Mouse (Mus musculus): ENCODE measurements around the gene Olfr832. TPM values are rescaled to one million over a fixed set of nuclear protein-coding genes. Genes with fewer than 3 reads are reported as not detected.
"Not testable (repeated sequence)": the region's sequence is repeated elsewhere in the genome, so short reads cannot be mapped to it uniquely, and the experiment has no call there.

The Olfr832 gene
- polyA plus RNA-seq (2012; ENCODE audit: insufficient read depth, insufficient read length, low replicate concordance, missing spikeins) = not detected in 2 replicates

- 86% methylated on average over 2 of the region's 2 CpGs for WGBS
- not testable (repeated sequence) for H3K4me1 ChIP-seq (ENCODE audit: control insufficient read depth, insufficient read depth, low read length); H3K27ac ChIP-seq (ENCODE audit: insufficient read depth, low read depth, low read length); H3K4me3 ChIP-seq (ENCODE audit: insufficient read depth, low read depth, low read length)
Measured at GRCm38 (mm10) chr9:18936822-18937221, at the start of gene Olfr832. Gene Olfr832 (plus strand): TSS chr9:18937122.

GRCm38 (mm10) chr9:18907699-18908098, 29.2 kb upstream of the Olfr832 start:
- H3K4me3 ChIP-seq (ENCODE audit: insufficient read depth, low read depth, low read length); H3K27ac ChIP-seq (ENCODE audit: insufficient read depth, low read depth, low read length); H3K4me1 ChIP-seq (ENCODE audit: control insufficient read depth, insufficient read depth, low read length): not testable (repeated sequence)
- 63% methylated on average over 2 of the region's 2 CpGs for WGBS

GRCm38 (mm10) chr9:18927921-18928320, 9.0 kb upstream of the Olfr832 start:
- H3K27ac ChIP-seq (ENCODE audit: insufficient read depth, low read depth, low read length); H3K4me1 ChIP-seq (ENCODE audit: control insufficient read depth, insufficient read depth, low read length); H3K4me3 ChIP-seq (ENCODE audit: insufficient read depth, low read depth, low read length): not testable (repeated sequence)
- WGBS = 83% methylated on average over 16 of the region's 16 CpGs

- H3K4me1 ChIP-seq (ENCODE audit: control insufficient read depth, insufficient read depth, low read length) = no peaks in the 10 kb centered on the region
- H3K4me3 ChIP-seq (ENCODE audit: insufficient read depth, low read depth, low read length) = no peak overlapping the region
- TF ChIP-seq CTCF (IDR thresholded peaks at IDR 0.05; ENCODE audit: insufficient read depth, low read depth, low read length) (no peak), POLR2A (IDR thresholded peaks at IDR 0.05; ENCODE audit: insufficient read depth, low read depth, low read length) (no peak)
- no peak overlapping the region for H3K27ac ChIP-seq (ENCODE audit: insufficient read depth, low read depth, low read length)
Measured at GRCm38 (mm10) chr9:18962021-18962420, 25.1 kb downstream of the Olfr832 start.

GRCm38 (mm10) chr9:18987690-18988089, 50.8 kb downstream of the Olfr832 start, which contains the start of gene Olfr834:
Gene Olfr834 (plus strand): TSS chr9:18987990.
- Histone ChIP-seq H3K27ac (ENCODE audit: insufficient read depth, low read depth, low read length) (no peak within 1 kb of the TSS), H3K4me3 (ENCODE audit: insufficient read depth, low read depth, low read length) (no peak within 1 kb of the TSS), H3K4me1 (ENCODE audit: control insufficient read depth, insufficient read depth, low read length) (no peaks in the 10 kb centered on the region)
- TF ChIP-seq CTCF (IDR thresholded peaks at IDR 0.05; ENCODE audit: insufficient read depth, low read depth, low read length) = no peak
- TF ChIP-seq POLR2A (IDR thresholded peaks at IDR 0.05; ENCODE audit: insufficient read depth, low read depth, low read length) = no peak
- WGBS = 80% methylated on average over 3 of the region's 3 CpGs

Other genes with a start within 250 kb of the Olfr832 start
- gene Olfr24, start 173.1 kb upstream of the Olfr832 start, polyA plus RNA-seq (2012; ENCODE audit: insufficient read depth, insufficient read length, low replicate concordance, missing spikeins) = not detected in 2 replicates
- not detected in 2 replicates for gene Olfr828, start 117.6 kb upstream of the Olfr832 start, polyA plus RNA-seq (2012; ENCODE audit: insufficient read depth, insufficient read length, low replicate concordance, missing spikeins)
- gene Olfr829, start 82.2 kb upstream of the Olfr832 start, polyA plus RNA-seq (2012; ENCODE audit: insufficient read depth, insufficient read length, low replicate concordance, missing spikeins) = not detected in 2 replicates
- gene Olfr830, start 62.4 kb upstream of the Olfr832 start, polyA plus RNA-seq (2012; ENCODE audit: insufficient read depth, insufficient read length, low replicate concordance, missing spikeins) = not detected in 2 replicates
- gene Olfr834, start 50.9 kb downstream of the Olfr832 start, polyA plus RNA-seq (2012; ENCODE audit: insufficient read depth, insufficient read length, low replicate concordance, missing spikeins) = not detected in 2 replicates
- not detected in 2 replicates for gene Olfr835, start 95.6 kb downstream of the Olfr832 start, polyA plus RNA-seq (2012; ENCODE audit: insufficient read depth, insufficient read length, low replicate concordance, missing spikeins)
- gene Olfr836, start 183.3 kb downstream of the Olfr832 start, polyA plus RNA-seq (2012; ENCODE audit: insufficient read depth, insufficient read length, low replicate concordance, missing spikeins) = not detected in 2 replicates
- gene Olfr837, start 199.2 kb downstream of the Olfr832 start, polyA plus RNA-seq (2012; ENCODE audit: insufficient read depth, insufficient read length, low replicate concordance, missing spikeins) = not detected in 2 replicates
- gene Olfr839-ps1, start 240.2 kb downstream of the Olfr832 start, polyA plus RNA-seq (2012; ENCODE audit: insufficient read depth, insufficient read length, low replicate concordance, missing spikeins) = not detected in 2 replicates

All from olfactory bulb, adult 2 months (tissue).